Mouse (Mus musculus): Measurements from ENCODE around the gene Tenm1.

Tenm1 gene

DNA sequence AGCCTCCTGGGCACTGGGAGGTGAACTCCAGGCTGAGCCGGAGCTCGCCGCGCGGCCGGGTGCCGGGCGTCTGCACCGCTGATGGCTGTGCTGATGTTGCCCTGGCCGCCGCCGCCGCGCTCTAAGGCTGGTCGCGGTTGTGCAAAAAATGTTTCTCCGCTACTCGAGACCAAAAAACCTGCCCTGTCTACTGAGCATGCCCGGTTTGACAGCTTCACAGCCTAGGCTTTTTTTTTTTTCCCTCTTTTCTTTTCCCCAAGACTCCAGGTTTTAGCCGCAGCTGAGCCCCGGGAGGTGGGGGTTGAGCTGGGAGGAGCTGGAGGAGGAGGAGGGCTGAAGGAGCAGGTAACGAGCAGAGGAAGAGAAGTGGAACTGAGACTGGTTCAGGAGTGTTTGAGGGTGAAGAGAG, at the start of gene Tenm1:
TSS of gene Tenm1 (minus strand) at position 272 of the 409 bp plus-strand sequence.
- no peak for DNase-seq (ENCODE audit: low spot score)

DNA sequence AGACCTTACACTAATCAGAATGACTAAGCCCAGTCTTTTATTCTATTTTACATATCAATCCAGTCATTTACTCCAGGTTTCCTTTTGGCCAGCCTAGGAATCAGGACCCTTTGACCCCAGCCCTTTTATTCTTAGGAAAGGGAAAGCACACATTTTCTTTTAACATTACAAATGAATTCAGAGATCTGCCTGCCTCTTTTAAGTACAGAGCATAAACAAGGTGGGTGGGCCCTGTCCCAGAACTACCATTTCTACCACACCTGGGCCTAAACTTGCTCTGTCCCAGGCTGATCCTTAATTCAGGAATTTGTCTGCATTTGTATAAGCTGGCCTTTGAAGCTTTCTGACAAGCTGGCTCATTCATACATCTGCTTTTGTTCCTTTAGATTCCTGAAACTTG, 38.4 kb upstream of the Tenm1 start:
- no peak for DNase-seq (ENCODE audit: low spot score)

DNA sequence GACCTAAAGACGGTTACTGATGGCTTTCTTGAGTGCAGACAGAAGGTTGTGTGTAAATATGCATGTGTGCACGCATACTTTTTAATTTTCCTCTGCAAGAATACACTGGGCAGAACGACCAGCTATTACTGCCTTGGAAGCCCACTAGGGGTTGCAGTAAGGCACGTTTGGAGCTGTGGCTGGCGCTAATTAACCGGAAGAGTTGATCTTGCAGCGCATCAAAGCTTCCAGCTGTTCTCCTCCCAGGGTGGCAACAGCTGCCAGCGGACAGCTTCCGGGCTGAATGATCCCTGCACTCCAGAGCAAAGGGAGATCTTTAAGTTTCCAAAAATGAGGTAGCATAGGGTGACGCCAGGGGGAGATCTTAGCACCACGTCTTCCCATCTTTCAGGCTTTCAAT, 1.7 kb upstream of the Tenm1 start:
- no peak for DNase-seq (ENCODE audit: low spot score)

DNA sequence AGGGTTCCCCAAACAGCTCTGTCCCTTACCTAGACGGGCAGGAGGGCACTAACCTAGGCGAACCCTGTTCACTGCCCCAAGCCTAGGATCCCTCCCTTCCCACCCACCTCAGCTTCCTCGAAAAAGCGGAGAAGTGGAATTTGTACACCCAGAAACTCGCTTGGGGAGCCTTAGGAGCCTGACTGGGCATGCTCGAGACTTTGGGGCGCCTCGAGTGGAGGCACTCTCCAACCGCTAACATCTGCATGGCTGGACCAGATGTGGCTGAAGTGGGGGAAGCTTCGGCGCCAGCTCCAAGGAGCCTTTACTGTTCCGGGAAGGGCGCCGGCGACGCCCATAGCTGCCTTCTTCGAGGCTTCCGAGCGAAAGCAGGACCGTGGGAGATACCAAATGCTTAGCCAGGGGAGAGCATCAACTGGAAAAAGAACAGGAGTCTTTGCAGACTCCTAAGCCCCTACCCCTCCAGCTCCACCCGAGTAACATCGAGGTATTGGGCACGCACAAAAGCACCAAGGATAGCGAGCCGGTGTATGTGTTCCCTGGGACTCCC, 1.1 kb upstream of the Tenm1 start:
- DNase-seq (ENCODE audit: low spot score), result no peak

DNA sequence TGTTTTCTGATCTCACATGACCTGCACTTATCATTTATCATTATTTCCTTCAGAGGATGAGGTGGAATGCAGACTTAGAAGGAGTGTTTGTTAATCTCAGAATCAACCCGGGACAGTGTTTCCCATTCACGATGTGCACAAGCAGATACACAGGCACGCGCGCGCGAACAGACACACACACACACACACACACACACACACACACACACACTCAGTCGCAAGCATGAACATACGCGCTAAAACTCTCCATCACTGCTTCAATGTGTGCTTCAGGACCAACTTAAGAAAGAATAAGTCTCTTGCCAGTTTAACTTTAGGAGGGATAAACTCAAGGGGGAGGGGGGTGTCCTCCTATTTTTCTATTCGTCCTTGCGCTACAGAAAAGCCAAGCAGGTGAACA, 411 bp upstream of the Tenm1 start:
- no peak for DNase-seq (ENCODE audit: low spot score)

DNA sequence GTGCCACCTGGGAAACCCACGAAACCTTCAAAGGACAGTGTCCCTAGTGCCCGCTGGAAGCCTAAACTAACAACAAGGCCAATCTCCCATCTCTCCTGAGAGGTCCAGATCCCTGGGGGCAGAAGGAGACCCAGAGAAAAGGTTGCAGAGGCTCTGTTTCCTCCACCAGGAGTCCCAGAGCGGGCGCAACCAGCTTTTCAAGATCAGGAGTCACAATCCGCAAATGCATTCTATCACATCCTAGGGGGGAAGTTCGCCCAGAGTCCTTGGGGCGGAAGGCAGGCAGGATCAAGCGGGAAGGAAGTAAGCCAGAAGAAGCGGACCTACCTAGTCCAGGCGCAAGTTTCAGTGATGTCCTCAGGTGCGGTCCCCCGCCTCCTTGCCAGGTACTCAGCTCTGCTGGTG, 963 bp downstream of the Tenm1 start:
- no peak for DNase-seq (ENCODE audit: low spot score)

DNA sequence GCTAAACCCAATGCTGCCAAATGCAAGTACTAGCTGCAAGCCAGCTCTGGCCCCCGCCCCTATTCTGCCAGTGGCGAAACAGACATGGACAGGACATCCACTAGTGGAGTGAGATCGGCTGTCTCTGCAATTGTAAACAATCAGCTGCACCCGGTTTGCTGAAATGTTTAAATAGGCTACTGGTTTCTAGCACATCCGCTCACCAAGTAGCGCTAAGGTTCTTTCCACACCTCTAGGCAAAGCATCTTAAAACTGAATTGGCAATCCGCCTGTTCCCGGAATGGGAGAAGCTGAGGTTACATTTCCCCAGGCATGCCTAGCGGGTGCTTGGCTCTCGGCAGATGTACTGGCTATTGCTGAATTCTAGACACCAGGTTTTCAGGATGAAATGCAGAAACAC, 1.8 kb downstream of the Tenm1 start:
- DNase-seq (ENCODE audit: low spot score), result no peak

DNA sequence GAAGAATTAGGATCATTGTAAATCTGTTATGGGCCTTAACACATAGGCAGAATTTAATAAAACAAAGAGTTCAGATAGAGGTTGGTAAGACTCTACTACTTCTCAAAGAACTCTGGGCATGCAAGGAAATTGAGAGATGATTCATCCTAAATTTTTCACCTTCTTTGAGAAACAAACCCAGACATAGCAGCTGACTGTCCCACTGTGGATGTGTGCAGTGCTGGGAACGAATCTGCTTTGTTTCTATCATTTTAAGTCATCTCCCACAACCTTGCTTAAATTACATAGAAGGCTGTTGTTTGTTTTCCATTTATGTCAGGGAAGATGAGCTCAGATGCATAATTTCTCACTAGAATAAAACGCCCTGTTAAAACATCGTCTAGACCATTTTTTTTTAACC, 31.0 kb downstream of the Tenm1 start:
- DNase-seq (ENCODE audit: low spot score), result no peak

DNA sequence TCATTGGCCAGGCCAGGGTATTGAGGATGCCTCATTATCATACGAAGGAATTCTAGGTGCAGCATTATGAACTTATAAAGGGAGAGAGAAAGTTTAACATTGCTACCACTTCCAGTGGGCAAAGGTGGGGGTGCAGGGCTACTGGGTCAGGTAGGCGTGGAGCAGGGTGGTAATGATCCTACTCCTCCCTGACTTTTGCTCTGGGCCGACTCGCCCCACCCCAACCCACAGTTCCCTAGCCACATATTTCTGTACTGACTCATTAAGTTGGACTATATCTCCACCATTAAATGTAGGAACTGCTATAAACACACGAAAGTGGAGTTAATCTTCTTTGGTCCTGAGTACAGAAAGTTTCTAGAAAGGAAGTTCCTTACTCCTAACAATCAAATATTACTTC, 40.8 kb downstream of the Tenm1 start:
- DNase-seq (ENCODE audit: low spot score), result no peak

DNA sequence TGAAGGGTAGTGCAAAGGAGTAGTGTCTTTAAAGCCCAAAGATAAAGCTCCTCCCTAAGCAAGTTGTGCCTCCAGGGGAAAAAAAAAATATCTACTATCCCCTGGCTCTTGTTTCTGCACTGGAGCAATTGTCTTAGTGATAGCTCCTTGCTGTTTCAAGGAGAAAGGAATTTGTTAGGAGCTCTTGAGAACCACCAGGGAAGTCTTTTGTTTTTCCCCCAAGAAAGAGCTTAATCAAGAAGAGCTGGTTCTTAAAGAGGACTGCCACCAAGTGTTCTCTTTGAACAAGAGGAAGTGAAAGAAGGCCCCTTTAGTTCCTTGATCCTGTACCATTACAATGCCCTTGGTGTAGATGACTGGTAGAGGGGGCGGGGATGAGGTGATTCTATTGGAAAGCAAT, 56.4 kb downstream of the Tenm1 start:
- no peak for DNase-seq (ENCODE audit: low spot score)

DNA sequence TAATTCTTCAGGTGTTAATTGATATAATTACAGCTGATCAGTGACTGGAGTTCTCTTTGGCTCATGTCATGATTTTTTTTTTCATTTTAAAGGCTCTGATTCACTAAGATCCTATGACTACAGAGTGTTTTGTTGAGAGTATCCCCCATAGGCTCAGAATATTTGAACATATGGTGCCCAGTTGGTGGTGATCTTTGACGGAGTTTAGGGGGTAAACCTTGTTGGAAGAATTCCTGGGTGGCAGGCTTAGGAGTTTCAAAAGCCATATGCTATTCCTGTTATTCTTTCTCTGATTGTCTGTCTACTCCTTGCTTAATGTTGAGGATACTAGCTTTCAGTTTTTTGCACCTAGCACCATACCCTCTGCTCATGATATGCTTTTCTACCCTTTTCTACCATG, 109.6 kb downstream of the Tenm1 start:
- DNase-seq (ENCODE audit: low spot score), result no peak

DNA sequence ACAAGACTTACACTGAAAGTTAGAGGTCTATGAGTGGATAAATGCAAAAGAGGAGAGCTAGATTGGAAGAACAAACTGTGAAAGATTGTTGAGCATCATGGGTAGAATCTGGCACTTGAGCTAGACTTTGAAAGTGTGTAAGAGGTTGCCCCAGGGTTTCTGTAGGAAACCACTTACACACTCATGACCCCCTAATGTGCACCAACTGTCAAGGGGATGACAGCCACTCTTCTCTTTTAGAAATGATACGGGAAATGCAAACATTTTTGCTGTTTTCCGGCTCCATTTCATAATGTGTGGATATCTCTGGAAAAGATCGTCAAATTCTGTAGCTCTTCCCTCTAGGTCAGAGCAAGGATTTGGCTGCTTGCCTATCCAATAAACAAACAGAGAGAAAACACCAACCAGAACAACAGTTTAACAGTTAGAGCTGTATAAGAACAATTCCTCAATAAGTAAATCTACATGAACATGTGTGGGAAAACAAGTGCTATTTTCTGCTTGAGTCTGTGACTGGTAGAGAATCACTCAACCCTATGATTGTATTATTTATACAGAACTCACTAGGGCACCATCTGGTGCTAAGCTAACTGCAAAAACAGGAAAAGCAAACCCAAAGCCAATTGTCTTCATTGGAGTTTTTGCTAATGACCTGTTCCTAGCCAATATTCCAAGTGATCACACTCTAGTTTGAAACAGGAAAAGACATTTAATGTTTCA, 111.0 kb downstream of the Tenm1 start:
- peak; percentile 1 for DNase-seq (ENCODE audit: low spot score)

DNA sequence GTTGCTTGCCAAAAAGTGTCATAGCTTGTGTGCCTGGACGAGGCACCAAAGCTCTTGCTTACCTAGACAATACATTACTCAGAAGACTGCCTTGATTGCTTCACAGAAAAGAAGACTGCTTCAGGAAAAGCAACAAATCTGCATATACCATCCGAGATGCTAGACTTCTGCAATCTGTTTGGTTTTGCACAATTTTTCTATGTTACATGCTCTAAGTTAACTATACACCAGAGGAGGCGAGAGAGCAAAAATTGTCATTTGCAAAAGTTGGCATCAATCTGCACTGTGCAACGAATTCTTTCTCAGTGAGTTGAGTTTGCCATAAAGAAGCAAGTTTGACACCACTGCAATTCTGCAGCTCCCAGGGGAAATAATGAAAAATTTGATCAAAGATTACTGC, 193.1 kb downstream of the Tenm1 start:
- DNase-seq (ENCODE audit: low spot score), result no peak

DNA sequence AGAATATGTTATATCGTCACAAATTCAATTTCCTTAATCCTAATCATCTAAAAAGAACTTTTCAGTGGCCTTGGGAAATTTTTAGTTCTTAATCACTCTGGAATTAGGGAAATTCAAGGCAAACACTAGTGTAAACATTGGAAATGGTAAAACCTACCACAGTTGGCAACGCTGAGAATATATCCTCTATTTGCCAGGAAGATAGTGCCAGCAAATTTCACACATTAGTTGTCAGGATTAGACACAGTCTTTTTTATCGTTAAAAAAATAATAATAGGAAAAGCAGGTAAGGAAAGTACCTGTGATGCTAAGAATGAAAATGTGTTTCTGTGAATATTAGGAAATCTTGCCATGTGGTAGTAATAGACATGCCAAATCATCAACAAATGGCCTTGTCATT, 223.9 kb downstream of the Tenm1 start:
- DNase-seq (ENCODE audit: low spot score), result no peak

DNA sequence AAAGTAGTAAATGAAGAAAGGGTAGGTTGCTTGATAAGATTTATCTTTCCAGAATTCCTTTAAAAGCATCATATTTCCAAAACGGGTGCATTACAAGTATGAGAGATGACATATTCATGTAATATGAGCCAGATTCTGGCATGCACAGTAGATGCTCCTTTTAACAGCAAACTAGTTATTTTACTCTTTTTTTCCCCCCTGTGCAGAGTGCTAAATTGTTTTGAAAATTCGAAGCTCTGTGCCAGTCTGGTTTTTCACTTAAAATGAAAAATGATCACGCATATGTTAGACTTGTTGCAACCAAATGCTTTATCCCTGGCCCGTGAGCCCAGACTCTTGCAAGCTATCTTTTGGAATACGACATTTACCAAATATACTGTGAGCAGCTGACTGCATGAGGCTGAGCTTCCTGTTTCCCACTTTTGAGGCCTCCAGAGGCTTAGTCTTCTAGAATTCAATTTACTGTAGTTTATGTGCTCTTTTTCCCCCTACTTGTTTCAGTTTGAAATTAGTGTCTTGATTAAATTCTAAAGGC, 226.6 kb downstream of the Tenm1 start:
- no peak for DNase-seq (ENCODE audit: low spot score)

DNA sequence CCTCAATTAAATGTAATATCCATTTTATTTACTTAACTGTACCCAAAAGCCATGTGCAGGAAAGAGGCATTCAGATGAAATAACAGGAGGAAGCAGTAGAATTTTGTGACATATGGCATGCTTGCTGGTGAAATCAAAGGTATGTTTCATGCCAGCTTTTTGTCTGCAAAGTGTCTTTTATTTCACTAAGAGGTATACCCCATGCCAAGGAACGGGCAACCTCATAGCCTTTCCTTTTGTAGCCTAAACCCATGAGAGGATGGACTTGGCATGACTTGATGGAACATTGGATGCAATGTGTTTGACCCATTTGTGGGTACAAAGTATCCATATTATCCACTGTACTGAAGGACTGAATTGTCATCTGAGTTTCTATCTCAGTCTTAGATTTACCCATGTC, 246.0 kb downstream of the Tenm1 start:
- DNase-seq (ENCODE audit: low spot score), result no peak

DNA sequence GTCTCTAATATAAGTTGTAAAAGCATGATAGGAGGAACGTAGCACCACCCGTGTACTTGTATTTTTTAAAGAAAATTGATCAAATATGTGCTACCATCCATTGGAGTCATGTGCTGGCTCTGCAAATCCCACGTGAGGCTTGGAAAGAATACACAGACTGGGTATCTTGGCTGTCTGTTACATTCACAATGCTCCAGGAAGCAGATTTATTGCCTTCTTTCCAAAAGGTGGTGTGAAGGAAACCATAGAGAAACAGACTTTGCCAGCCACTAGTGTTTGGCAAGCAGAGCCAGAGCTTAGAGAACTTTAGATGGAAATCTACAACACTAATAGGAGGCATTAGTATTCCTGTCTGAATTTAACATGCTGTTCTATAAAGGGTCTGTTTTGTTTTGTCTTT, 277.4 kb downstream of the Tenm1 start:
- DNase-seq (ENCODE audit: low spot score), result no peak

DNA sequence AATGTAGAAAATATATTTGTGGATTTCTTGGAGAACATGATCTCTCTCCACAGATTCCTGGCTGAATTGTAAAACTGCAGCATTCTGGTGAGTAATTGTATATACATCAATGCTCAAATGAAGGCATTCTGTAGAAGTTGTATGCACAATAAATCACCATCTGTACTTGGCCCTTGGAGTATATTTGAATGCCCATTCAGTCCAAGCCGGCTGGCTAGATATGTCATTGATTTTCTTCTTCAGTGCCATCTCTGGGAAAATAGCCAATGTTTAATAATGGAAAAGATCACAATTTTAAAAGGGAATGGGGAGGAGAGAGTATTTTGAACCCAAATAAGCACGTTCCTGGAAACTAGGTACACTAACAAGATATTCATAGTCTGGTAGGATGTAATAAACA, 299.2 kb downstream of the Tenm1 start:
- DNase-seq (ENCODE audit: low spot score), result no peak

DNA sequence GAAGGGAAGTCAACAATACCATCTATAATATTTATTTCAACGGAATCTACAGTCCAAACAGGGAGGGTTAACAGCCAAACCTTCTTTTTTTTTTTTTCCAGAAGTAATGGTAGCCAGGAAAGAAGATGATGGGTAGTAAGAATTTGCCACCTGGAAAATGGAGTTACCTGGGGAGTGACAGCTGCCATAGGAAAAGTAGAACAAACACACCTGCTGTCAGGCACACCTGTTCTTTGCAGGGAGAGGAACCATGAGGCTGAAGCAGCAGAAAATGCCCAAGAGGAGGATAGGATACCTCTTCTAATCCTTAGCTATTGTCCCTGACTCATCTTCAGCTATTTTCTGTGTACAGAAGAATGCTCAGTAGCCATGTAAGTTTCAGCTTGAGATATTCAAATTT, 306.4 kb downstream of the Tenm1 start:
- DNase-seq (ENCODE audit: low spot score), result no peak

DNA sequence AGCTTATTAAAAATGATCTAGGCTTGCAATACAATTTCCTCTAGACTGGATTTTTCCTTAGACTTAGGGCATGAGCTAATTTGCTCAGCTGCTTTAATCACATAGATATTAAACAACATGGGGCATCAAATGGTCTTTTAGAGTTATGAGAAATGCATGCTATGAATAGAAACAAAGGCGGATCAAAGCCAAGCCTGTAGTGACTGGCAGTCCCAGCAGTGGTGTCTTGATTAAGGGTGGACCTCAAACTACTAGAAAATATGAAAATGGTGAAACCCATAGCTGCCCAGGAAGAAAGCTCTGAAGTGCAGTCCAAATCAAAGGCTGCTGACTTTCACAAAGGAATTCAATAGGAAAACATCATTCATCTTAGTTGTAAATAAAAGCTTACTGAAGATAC, 306.9 kb downstream of the Tenm1 start:
- DNase-seq (ENCODE audit: low spot score), result no peak

DNA sequence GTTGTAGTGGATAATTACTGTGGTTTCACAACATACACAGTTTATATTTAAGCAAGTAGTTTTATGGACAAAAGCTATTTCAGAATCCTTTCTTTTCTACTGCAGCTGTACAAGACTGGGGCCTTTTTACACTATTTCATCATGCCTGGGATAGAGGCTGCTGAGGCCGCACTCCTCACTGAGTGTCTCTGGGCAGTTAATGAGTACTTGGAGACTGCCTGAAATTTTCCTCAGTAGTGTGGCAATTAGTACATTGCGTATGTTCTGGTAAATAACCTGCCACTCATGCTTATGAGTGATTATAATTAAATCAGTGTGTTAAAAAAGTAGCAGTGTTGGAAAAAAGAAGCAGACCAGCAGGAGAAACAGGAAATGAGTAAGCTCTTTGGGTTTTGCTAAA, 442.8 kb downstream of the Tenm1 start:
- DNase-seq (ENCODE audit: low spot score), result no peak

DNA sequence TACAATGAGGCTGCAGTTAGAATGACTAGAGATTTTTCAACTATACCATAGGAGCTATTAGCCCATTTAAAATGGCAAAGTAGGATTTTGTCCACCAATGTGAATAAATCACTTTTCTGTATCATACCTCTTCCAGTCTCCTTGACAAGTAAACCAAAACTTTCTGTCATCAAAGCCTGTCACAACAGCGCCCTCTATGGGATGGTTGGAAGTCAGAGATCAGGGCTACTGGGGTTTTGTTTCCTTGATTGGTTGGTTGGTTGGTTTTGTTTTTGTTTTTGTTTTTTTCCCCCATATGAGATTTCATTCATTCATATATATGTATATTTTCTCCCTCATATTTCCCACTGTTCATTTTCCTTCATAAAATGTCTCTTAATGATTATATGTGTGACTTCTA, 455.4 kb downstream of the Tenm1 start:
- DNase-seq (ENCODE audit: low spot score), result no peak

DNA sequence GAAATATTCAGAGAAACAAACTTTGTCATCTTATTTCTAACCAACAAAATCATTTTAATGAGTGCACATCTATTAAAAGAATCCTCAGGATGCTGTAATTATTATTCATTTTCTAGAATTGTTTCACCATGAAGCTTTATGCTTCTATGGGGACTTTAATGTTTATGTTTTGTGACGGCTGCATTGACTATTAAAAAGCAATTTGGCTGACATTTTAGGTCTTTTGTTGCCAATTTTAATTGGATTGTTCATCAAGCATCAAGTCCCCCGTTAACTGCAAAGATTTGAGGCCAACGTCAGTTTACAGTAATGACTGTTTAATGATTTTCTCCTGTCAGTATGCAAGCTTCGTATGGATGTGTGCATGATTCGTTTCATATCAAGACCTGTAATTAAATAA, 461.3 kb downstream of the Tenm1 start:
- DNase-seq (ENCODE audit: low spot score), result no peak

DNA sequence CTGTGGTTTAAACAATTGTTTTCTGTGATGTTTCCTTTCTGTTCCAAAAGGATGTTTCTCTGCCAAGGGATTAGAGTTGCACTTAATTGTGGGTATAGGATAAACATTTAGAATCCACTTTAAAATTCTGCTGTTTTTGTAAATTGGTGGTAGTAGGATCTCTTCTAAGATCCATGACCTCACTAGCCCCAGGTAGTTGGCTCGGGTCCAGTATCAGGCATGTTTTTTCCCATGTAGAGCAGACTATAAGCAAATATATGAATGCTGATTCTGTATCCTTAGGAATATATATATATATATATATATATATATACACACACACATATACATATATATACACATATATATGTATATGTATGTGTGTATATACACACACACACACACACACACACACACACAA, 567.2 kb downstream of the Tenm1 start:
- DNase-seq (ENCODE audit: low spot score), result no peak

Measured in layer of hippocampus, adult 9-10 months (tissue).